ENCODE assay signal across 13 mouse cellular contexts in the genomic region with DNA sequence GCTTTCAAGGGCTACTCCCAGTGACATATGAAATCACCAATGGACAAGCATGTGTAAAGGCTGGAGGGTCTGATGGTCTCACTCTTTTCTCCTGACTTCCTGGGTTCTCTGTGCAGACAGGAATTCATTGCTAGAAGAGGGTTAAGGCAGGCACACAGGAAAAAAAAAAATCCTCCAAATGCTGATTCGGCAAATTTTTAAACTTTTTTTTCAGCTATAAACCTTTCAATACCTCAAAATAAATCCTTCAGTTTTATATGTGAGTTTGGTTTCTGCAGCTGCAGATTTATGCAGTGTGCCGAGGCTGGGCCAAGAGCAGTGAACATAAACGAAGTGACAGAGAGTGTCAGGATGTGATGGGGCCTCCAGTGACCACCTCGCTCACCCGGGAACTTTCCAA.
"Had no signal": no experiment of that assay in that cellular context is flagged by ENCODE, and none has a peak within 500 bp of the region (broad histone marks: within the 10 kb centered on the region; RNA-seq: fewer than 3 reads in every experiment).

No protein-coding gene starts in this region.

- ATAC-seq: intestine, embryonic 16.5 days; lung, postnatal 0 days; midbrain, embryonic 16.5 days had no signal

- H3K9me3 ChIP-seq: limb, embryonic 12.5 days had no signal

- H3K4me3 ChIP-seq: limb, embryonic 12.5 days had no signal

- DNase-seq: kidney, adult 9 months; layer of hippocampus, adult 9-11 months; layer of hippocampus, postnatal 36 days; lung, adult 18-20 months; lung, postnatal 4 days; right cerebral cortex, postnatal 14 days; thymus, postnatal 36 days had no signal

- H3K27ac ChIP-seq: limb, embryonic 12.5 days; liver, embryonic 14.5 days had no signal

- H3K4me2 ChIP-seq: limb, embryonic 12.5 days; midbrain, embryonic 11.5 days had no signal

- H3K36me3 ChIP-seq: limb, embryonic 12.5 days had no signal

- H3K9ac ChIP-seq: limb, embryonic 12.5 days; liver, embryonic 14.5 days had no signal

- H3K27me3 ChIP-seq: limb, embryonic 12.5 days had no signal
